Mouse (Mus musculus): ENCODE measurements around the gene Ror2.

Gene Ror2

DNA sequence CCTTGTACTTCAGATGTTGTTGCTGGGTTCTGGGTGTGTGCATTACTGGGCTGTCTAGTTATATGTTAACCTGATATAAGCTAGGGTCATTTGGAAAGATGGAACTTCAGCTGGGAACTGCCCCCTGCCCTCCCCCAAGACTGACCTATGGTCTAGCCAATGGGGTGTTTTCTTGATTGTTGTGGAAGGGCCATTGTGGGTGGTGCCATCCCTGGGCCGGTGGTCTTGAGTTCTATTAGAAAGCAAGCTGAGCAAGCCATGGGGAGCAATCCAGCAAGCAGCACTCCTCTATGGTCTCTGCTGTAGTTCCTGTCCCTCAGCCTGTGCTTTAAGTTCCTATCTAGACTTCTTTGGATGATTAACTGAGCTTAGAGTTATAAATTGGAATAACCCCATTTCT is 101.1 kb downstream of the Ror2 start:
- no peak for DNase-seq

DNA sequence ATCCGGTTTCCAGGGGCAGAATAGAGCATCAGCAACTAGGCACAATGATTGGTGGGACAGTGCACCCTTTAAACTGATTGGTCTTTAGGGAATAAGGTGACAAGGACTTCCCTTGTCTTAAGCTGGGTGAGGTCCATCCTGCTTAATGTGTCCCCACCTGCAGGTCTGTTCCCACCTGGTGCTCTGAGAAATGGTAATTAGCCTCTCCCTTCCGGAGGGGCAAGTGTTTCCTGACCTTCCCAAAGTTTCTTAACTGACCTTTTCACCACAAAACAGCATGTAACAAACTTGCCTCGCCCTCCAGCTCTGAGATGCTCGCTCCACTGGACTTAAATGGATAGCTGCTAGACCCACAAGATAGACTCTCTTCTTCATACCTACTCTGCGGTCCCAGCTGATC is 101.8 kb downstream of the Ror2 start:
- no peak for DNase-seq

DNA sequence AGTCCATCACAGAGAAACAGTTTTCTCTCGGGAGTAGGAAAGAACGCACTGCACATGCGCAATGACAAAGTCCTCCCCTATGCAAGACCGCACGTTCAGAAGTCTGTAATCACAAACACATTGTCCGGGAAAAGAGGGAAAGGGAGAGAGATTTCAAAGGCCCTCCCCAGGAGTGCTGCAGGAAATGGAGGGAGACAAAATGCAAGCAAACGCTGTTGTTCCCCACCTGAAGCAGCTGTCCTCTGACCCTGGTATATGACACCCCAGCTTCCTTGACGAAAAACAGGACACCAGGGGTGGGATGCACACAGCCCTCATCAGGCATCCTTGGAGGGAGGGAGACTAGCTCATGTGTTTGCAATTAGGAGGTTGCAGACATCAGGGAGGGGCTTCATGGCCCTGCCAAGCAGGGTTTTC is 102.8 kb downstream of the Ror2 start:
- no peak for DNase-seq

- DNase-seq: no peak
These were observed 107.3 kb downstream of the Ror2 start for GRCm38 (mm10) chr13:53178594-53178993.

GRCm38 (mm10) chr13:53178171-53178570 is 107.8 kb downstream of the Ror2 start:
- DNase-seq: no peak

DNA sequence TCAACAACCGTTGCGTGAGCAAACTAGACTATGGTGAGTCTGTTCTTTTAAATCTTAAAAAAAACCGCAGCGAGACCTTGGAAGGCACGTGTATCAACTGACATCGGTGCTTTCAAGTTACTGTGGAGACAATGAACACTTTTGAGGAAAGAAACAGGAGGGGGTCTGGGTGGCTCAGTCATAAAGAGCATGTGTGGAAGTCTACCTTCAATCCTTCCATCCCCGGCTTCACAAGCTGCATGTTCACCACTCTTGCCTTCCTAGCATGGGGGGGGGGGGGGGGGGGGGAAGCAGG is 108.6 kb downstream of the Ror2 start:
- no peak for DNase-seq

DNA sequence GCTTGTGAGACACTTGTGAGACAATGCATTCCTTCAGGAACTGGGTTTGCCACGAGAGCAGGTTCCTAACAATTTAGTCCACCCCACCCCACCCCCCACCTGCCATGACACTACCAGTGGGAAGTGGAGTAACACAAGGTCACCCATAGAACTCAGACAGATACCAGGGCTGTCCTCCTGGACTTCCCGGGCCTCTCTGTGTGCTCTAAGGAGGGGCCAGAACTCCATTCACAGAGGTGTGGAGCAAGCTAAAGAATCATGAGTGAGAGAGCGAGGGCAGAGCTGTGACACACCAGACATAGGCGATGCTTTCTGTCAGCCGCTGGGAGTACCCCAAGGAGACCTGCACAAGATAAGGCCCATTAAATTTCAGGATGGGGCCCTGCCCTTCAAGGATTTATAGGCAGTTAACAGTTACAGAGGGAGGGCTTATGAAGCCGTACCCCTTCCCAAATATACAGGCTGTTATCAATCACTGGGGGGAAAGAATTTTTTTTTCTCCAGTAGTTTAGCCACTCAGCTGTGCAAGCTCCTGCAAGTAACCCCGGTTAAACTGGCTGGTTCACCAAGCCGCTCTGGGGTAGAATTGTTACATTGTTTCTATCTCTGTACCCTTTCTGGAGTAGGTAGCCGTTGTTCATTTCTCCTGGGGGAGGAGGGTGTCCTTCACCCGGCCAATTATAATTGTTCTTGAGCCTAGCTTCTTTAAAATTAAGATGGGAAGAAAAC is 109.1 kb downstream of the Ror2 start:
- no peak for DNase-seq

DNA sequence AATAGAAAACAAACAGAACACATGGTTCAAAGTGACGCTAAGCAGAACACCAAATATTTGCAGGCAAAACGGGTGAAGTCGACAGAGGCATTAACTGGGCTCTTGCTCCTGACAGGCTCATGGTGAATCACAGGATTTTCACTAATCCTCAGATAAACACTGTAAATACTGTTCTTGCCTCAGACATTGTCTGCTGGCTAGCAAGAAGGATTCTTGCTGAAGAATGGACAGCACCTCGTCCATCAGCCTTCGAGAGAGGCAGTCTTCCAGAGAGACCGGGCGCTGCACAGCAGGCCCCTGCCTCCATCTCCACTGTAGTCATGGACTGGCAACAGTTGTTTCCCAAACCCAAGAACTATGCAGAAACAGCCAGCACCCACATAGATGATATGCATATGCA is 110.9 kb downstream of the Ror2 start:
- DNase-seq: no peak

DNA sequence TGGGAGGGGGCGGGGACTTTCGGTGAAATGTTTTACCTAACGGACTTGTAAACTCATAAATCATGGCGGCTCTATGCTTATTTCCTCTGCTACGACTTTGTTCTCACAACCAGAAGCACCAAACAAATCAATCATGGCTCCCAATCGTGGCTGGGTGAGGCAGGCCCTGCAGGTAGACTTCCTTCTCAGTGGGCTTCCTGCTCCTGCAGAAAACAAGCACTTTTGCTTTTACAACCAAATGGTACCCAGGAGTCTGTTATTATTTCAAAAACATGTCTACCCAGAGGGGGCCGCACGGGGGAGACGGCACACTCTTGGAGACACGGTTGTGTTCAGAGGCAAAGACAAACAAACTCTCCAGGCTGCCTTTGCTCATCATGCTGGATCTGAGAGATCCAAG is 122.3 kb downstream of the Ror2 start:
- DNase-seq: no peak

GRCm38 (mm10) chr13:53163060-53163459 is 122.9 kb downstream of the Ror2 start:
- DNase-seq: no peak

- DNase-seq: no peak
These were observed 126.4 kb downstream of the Ror2 start for GRCm38 (mm10) chr13:53159501-53159900.

DNA sequence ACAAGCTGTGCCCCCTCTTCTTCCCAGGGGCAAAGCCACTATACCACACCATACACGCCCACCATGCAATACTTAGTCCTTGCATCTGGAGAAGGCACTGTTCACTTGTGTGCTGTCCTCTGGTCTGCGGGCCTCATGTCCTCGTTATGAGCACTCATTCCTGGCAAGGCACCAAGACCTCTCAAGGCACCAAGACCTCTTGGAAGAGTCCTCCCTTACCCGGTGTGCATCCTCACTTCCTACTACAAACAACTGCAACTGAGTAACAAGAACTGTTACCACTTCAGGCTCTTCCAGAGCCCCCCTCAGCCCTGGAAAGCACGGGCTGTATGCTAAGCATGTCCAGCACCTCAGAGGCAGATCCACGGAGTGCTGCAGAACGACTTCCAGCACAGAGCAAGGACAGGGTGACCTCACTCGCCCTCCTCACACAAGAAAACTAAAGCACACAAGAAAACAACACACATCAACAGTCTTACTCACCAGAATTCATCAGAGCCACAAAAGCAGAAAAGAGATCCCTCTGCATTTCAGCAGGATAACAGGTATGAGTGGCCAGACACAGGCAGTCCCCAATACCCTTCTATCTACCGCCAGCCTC is 127.4 kb downstream of the Ror2 start:
- DNase-seq: no peak

GRCm38 (mm10) chr13:53156911-53157310 is 129.0 kb downstream of the Ror2 start:
- DNase-seq: no peak

GRCm38 (mm10) chr13:53156282-53156681 is 129.6 kb downstream of the Ror2 start:
- no peak for DNase-seq

DNA sequence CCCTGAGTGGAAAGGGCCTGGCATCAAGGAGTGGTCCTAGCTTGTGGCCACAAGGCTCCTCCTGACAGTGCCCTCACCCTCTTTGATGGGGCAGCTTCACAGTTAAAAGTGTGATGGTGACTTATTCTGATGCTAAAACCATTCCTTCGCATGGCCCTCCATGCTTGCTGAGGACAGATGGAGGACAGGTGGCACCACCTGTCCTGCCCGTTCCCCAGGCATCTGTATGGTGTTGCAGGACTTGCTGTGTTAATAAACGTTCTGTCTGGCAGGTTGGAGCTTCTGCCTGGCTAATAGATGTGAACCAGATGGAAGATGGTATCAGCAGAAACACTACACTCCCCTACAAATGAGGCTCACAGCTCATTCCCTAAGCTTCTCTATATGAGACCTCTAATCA is 140.4 kb downstream of the Ror2 start:
- no peak for DNase-seq

GRCm38 (mm10) chr13:53143076-53143475 is 142.8 kb downstream of the Ror2 start:
- DNase-seq: no peak

DNA sequence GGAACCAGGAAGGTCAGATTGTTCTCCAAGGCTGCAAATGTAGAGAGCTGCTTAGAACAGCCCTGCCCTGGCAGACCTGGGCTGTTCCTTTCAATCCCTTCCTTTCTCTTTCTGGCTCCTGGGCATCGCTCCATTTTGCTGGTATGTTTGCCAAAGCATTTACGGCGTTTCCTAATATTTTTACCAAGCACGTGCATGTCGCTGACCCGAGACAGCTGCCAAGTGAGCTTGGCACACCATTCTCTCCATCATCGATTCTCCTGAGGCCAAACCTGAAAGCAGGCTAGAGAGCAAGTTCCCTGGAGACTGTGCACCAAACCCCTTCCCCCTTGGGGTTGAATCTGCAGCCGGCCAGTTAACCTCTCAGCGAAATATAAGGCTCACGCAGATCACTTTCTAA is 143.7 kb downstream of the Ror2 start:
- no peak for DNase-seq

- no peak for DNase-seq
These were observed 145.6 kb downstream of the Ror2 start for GRCm38 (mm10) chr13:53140298-53140697.

DNA sequence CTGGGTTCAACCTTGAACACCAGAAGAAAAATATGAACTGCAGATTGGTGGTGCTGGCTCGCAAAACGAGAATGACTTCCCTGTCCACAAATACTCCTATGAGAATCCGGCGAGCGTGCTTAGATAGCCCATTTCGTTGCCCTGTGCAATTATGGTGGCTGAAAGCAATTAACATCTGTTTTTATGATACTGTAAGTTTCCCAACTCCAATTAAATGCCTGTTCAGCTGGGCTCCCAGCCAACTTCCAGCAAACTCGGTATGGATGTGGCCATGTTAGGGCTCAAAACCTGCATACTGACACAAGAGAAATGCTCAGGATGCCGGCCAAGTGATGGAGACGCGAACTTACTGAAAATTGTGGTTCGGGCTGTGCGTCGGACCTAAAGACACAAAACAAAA is 155.4 kb downstream of the Ror2 start:
- no peak for DNase-seq

DNA sequence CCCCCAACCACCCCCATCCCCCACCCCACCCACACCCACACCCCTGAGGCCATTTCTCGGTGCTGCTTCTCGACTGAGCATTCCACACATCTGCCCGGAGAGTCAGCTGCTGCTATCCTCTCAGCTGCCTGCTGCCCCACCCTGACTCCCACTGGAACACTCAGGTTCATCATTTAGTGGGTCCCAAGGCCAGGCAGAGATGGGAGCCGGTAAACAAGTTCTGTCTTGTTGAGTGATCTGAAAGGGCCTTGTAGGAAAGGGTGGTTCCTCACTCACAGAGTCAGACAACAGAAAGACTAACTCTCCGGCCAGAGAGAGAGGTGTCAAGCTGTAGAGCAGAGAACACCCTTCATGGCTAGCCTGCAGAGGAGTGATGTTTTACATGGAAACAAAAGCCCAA is 155.9 kb downstream of the Ror2 start:
- DNase-seq: no peak

- no peak for DNase-seq
These were observed 160.3 kb downstream of the Ror2 start for GRCm38 (mm10) chr13:53125627-53126026.

DNA sequence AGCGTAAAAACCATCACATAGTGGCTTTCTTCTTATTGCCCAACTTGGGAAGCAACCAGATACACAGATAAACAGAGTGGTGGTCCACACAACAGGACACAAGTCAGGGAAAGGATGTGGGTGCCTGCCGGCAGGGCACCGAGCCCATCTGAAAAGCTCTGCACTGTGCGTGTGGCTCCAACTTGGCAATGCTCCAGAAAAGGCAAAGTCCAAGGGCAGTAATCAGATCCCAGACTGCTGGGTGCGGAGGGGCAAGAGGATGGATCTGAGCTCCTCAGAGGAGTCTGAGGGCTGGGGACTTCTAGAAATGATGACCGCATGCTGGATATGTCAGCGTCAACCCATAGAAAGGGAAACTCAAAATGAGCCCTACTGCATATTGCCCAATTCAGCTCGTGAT is 163.8 kb downstream of the Ror2 start:
- no peak for DNase-seq

- DNase-seq: no peak
These were observed 165.0 kb downstream of the Ror2 start for GRCm38 (mm10) chr13:53120906-53121305.

GRCm38 (mm10) chr13:53119586-53120426 is 166.1 kb downstream of the Ror2 start:
- peak; percentile 69 to 80 for DNase-seq

Measured in thymus, postnatal 36 days (tissue).